Mouse (Mus musculus) olfactory bulb, adult 2 months (tissue): ENCODE data around the gene Palld. TPM values are rescaled to one million over a fixed set of nuclear protein-coding genes. Genes with fewer than 3 reads are reported as not detected.

Experiments
- H3K27ac ChIP-seq: fragments of 200-500 bp; 2 replicates; pipeline ENCODE4 v1.5.1; 2012; ENCODE audit warnings: low read depth, low read length; ENCODE audit not compliant: insufficient read depth
- H3K4me1 ChIP-seq: fragments of 200-500 bp; 2 replicates; pipeline ENCODE4 v1.6.1; 2012; ENCODE audit warnings: low read length; ENCODE audit not compliant: control insufficient read depth, insufficient read depth
- H3K4me3 ChIP-seq: fragments of 200-500 bp; 2 replicates; pipeline ENCODE4 v1.5.1; 2012; ENCODE audit warnings: mild to moderate bottlenecking, low read depth, low read length, moderate library complexity; ENCODE audit not compliant: insufficient read depth
- CTCF ChIP-seq: fragments of 200-500 bp; IDR thresholded peaks from 2 replicates; pipeline ENCODE4 v1.5.1; 2012; ENCODE audit warnings: low read depth, mild to moderate bottlenecking, low read length, moderate library complexity; ENCODE audit not compliant: insufficient read depth
- POLR2A ChIP-seq: fragments of 200-500 bp; IDR thresholded peaks from 2 replicates; pipeline ENCODE4 v1.6.1; 2012; ENCODE audit warnings: mild to moderate bottlenecking, low read depth, low read length, moderate library complexity; ENCODE audit not compliant: insufficient read depth
- WGBS: fragments of 180-500 bp; shearing (Covaris S2); methylation state at CpG from one replicate; pipeline ENCODE4 v1.1.7; 2018; 5-methylcytosine and 5-hydroxymethylcytosine counted together
- polyA plus RNA-seq: library from polyadenylated mRNA; stranded (reverse); fragments of >200 nt; gene quantifications from 2 replicates; pipeline ENCODE4 v1.2.4, GENCODE M21; 2012; ENCODE audit warnings: low replicate concordance; ENCODE audit not compliant: missing spikeins, insufficient read depth, insufficient read length

Palld gene
- polyA plus RNA-seq, 1 experiment = not detected

DNA sequence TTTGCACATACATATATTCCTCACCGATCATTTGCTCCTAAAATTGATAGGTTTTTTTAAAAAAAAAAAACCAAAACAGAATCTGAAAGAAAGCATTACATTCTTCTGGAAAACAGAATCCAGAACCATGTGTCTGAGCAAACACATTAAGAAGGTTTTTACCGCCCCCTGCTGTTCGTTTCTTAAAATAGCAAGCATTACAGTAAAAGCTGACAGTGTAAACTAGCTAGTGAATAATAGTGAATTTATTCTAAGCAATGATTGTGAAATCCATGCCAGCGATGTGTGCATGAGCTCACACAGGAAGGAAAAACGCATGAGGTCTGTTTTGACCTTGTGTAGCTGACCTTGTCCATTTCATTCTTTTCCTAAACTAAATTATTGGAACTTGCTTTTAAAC is 27.2 kb downstream of the Palld start:
- 6% methylated on average over 5 of the region's 5 CpGs for WGBS
- TF ChIP-seq CTCF (no peak), POLR2A (no peak)
- Histone ChIP-seq H3K4me1 (no peaks in the 10 kb centered on the region), H3K27ac (no peak overlapping the region), H3K4me3 (no peak overlapping the region)

DNA sequence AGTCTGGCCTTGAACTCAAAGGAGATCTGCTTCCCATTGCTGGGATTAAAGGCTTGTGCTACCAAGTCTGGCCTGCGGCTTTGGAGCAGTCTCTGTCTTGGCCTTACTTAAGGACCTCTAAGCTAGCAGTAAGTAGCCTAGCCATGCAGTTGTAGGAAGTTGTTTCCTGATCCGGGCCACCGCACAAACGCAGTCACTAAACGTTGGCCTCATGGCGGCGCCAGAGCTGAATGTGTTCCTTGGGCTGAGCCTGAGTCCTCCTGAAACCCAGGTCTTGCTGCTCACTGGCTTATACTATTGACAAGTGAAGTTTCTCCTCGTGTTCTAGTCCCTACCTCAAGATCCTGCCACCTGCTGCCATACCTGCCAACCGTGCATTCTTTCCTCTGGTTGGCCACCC is 28.5 kb downstream of the Palld start:
- no peak for TF ChIP-seq POLR2A
- no peak for TF ChIP-seq CTCF
- Histone ChIP-seq H3K4me3 (no peak overlapping the region), H3K4me1 (no peaks in the 10 kb centered on the region), H3K27ac (no peak overlapping the region)
- 61% methylated on average over 9 of the region's 9 CpGs for WGBS

DNA sequence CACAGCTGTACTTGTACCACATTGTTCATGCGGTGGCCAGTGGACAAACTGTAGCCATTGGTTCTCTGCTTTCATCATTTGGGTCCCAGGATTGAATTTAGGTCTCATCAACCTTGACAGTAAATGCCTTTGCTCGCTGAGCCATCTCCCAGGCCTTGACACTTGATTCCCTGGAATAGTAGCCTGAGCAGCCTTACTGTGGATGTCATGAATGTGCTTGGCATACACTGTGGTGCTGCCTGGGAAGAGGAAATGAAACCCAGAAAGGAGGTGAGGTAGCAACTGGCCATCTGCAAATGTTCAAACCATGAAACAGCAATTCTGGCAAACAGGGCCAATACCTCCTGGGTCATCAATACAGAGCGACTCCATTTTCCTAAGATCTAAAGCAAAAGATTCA is 34.0 kb downstream of the Palld start:
- no peak overlapping the region for H3K4me3 ChIP-seq
- TF ChIP-seq POLR2A (no peak), CTCF (no peak)
- H3K4me1 ChIP-seq = no peaks in the 10 kb centered on the region
- 92% methylated on average over 3 of the region's 3 CpGs for WGBS
- H3K27ac ChIP-seq = no peak overlapping the region

DNA sequence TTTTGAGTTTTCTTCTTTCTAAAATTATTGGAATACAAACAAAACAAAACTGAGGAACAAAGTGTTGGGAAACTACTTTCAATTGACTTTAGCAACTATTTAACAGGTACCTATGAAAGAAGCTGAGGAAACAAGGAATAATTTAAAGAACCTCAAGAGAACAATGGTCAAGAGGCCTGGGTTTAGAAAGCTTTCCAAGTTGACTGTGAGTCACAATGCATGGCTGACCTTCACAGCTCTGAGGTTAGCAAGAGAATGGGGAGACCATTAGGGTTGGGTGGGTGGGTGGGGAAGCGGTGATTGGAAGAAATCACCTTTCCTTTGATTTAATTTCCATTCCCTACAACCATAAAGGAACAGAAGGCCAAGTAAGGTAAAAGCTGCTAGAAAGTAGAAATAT is 35.6 kb downstream of the Palld start:
- WGBS = 94% methylated on average over 1 of the region's 1 CpGs
- H3K27ac ChIP-seq = no peak overlapping the region
- H3K4me3 ChIP-seq = no peak overlapping the region
- no peaks in the 10 kb centered on the region for H3K4me1 ChIP-seq
- TF ChIP-seq CTCF = no peak
- no peak for TF ChIP-seq POLR2A

DNA sequence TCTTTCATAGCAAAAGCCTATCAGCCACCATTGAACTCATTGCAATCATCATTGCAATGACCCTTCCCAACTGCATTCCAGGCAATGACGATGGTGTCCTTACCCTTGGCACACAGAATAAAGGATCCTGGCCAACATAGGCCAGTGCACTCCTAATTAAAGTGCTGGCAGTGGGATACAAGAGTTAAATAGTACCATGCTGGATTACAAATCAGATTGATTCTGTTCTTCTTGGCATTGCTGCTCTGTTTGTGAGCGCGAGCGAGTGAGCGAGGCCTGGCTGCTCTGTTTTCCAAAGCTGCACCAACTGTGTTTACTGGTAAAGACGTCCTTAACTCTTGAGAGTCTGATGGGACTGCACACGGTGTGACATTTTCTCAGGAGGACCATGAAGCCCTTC is 37.1 kb downstream of the Palld start:
- H3K27ac ChIP-seq = no peak overlapping the region
- 50% methylated on average over 7 of the region's 7 CpGs for WGBS
- no peak for TF ChIP-seq POLR2A
- no peak for TF ChIP-seq CTCF
- no peak overlapping the region for H3K4me3 ChIP-seq
- no peaks in the 10 kb centered on the region for H3K4me1 ChIP-seq

DNA sequence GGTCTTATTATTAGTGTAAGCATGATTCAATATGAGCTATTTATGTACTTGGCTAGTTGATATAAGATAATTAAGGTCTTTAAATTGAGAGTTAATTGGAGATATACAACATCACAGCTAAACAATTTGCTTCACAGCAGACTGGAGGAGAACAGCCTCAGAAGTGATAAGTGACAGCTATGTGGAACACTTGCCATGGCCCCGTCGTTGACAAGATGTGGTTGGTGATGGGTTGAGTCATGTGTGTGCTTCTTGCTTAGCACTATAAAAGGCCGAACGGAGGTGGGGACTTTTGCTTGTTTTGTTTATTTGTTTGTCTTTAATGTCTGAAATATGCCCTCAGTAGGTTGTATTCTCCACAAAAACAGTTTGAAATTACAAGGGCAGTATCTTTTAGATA is 51.2 kb downstream of the Palld start:
- H3K4me3 ChIP-seq = no peak overlapping the region
- H3K27ac ChIP-seq = no peak overlapping the region
- H3K4me1 ChIP-seq = no peaks in the 10 kb centered on the region
- WGBS = 72% methylated on average over 4 of the region's 4 CpGs
- no peak for TF ChIP-seq CTCF
- no peak for TF ChIP-seq POLR2A

DNA sequence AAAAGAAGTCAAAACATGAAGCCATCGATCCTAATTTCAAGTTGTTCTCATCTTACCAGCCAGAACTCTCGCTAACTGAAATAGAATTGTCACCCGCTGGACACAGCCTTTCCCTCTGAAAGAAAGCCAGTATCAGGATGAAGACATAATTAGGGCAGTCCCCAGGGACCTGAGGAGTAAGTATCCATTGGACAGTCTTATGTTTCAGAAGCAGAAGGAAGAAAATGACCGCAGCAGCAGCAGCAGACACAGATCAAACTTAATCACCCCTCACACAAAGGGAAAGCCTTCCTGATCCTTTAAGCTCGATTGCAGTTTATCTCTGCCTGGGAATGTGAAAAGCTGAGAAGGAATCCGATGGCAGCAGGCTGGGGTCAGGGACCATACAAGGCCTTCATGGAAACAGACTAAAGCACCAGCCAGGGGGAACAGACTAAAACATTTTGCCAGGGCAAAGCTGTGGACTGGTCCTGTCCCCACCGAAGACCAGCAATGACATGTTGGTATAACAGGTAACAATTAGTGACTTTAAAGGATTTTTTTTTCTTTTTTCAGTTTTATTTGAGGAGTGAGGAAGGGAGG is 53.8 kb downstream of the Palld start:
- Histone ChIP-seq H3K27ac (no peak overlapping the region), H3K4me3 (no peak overlapping the region), H3K4me1 (no peaks in the 10 kb centered on the region)
- no peak for TF ChIP-seq CTCF
- TF ChIP-seq POLR2A = no peak
- WGBS = 62% methylated on average over 7 of the region's 7 CpGs

DNA sequence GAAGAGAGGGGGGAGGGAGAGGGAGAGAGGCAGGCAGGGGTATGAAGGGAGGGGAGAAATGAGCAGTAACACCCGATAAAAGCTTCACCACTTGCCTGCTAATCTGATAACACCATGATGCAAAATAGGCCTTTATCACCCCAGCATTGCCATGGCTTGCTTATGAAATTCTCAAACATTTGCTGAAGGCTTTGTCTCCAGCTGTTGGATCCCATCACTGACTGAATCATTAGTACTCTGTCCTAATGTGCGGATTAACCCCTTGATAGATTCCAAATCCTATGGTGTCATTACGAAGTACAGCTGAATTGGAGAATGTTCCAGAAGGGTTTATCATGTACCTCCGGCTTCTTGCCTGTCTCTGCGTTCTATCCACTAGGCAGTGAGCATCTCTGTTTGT is 55.0 kb downstream of the Palld start:
- Histone ChIP-seq H3K4me3 (no peak overlapping the region), H3K27ac (no peak overlapping the region), H3K4me1 (no peaks in the 10 kb centered on the region)
- WGBS = 83% methylated on average over 5 of the region's 5 CpGs
- TF ChIP-seq POLR2A (no peak), CTCF (no peak)

DNA sequence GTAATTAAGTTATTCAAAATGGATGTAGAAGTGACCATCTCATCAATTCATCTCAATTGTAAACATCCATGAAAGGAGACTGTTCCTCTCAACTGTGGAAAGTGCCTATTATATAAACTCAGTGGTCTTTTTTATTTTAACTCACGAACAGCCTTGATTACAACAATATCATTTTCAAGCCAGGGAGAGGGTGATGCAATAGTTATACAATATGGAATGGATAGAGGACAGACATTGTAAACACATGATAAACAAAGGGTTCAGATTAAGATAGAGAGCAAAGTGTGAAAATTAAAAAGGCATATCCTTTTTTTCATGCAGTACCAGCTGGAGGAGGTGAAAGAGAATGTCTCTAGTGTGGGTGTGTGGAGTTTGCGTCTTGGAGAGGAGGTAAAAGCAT is 57.5 kb downstream of the Palld start:
- no peak overlapping the region for H3K4me3 ChIP-seq
- H3K27ac ChIP-seq = no peak overlapping the region
- H3K4me1 ChIP-seq = no peaks in the 10 kb centered on the region
- TF ChIP-seq POLR2A (no peak), CTCF (no peak)
- 63% methylated on average over 2 of the region's 2 CpGs for WGBS

DNA sequence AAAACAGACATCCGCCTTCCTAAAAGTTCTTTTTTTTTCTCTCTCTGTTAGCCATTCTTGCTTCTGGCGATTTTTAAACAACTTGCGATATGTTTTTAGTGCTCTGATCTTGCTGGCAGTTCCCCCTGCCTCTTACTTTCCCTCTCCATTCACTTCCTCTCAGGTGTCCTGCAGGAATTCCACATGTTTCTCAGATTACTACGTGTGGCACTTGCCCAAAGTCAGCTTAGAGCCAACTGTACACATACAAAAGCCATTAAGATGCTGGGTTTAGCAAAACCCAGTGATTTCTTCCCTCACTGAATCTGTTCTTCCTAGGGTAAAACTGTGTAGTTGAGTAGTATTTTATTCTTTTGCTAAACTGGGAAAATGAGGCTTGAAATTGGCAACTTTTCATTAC is 57.9 kb downstream of the Palld start:
- Histone ChIP-seq H3K27ac (no peak overlapping the region), H3K4me1 (no peaks in the 10 kb centered on the region), H3K4me3 (no peak overlapping the region)
- TF ChIP-seq POLR2A = no peak
- no peak for TF ChIP-seq CTCF
- 55% methylated on average over 4 of the region's 4 CpGs for WGBS
